Mouse (Mus musculus) olfactory bulb, adult 2 months (tissue): ENCODE measurements around the gene 9430038I01Rik. TPM values are rescaled to one million over a fixed set of nuclear protein-coding genes. Genes with fewer than 3 reads are reported as not detected.

Source experiments
- H3K27ac ChIP-seq: fragments of 200-500 bp; 2 replicates; pipeline ENCODE4 v1.5.1; 2012; ENCODE audit warnings: low read depth, low read length; ENCODE audit not compliant: insufficient read depth
- H3K4me1 ChIP-seq: fragments of 200-500 bp; 2 replicates; pipeline ENCODE4 v1.6.1; 2012; ENCODE audit warnings: low read length; ENCODE audit not compliant: control insufficient read depth, insufficient read depth
- H3K4me3 ChIP-seq: fragments of 200-500 bp; 2 replicates; pipeline ENCODE4 v1.5.1; 2012; ENCODE audit warnings: mild to moderate bottlenecking, low read depth, low read length, moderate library complexity; ENCODE audit not compliant: insufficient read depth
- CTCF ChIP-seq: fragments of 200-500 bp; IDR thresholded peaks from 2 replicates; pipeline ENCODE4 v1.5.1; 2012; ENCODE audit warnings: low read depth, mild to moderate bottlenecking, low read length, moderate library complexity; ENCODE audit not compliant: insufficient read depth
- POLR2A ChIP-seq: fragments of 200-500 bp; IDR thresholded peaks from 2 replicates; pipeline ENCODE4 v1.6.1; 2012; ENCODE audit warnings: mild to moderate bottlenecking, low read depth, low read length, moderate library complexity; ENCODE audit not compliant: insufficient read depth
- WGBS: fragments of 180-500 bp; shearing (Covaris S2); methylation state at CpG from one replicate; pipeline ENCODE4 v1.1.7; 2018; 5-methylcytosine and 5-hydroxymethylcytosine counted together
- polyA plus RNA-seq: library from polyadenylated mRNA; stranded (reverse); fragments of >200 nt; gene quantifications from 2 replicates; pipeline ENCODE4 v1.2.4, GENCODE M21; 2012; ENCODE audit warnings: low replicate concordance; ENCODE audit not compliant: missing spikeins, insufficient read depth, insufficient read length

Gene 9430038I01Rik
- polyA plus RNA-seq, 1 experiment: not detected

- H3K4me3 ChIP-seq: no peak overlapping the region
- no peak overlapping the region for H3K27ac ChIP-seq
- 72% methylated on average over 4 of the region's 4 CpGs for WGBS
- H3K4me1 ChIP-seq: no peaks in the 10 kb centered on the region
- TF ChIP-seq POLR2A (no peak), CTCF (no peak)
Measured at GRCm38 (mm10) chr7:137426693-137427092, 16.1 kb upstream of the 9430038I01Rik start.

GRCm38 (mm10) chr7:137421236-137421635 lies 10.7 kb upstream of the 9430038I01Rik start:
- H3K4me3 ChIP-seq: no peak overlapping the region
- 92% methylated on average over 4 of the region's 4 CpGs for WGBS
- TF ChIP-seq POLR2A: no peak

GRCm38 (mm10) chr7:137420550-137420949 lies 10.0 kb upstream of the 9430038I01Rik start:
- H3K4me1 ChIP-seq: no peaks in the 10 kb centered on the region
- no peak overlapping the region for H3K27ac ChIP-seq
- 90% methylated on average over 2 of the region's 2 CpGs for WGBS
- TF ChIP-seq POLR2A (no peak), CTCF (no peak)
- no peak overlapping the region for H3K4me3 ChIP-seq

More at GRCm38 (mm10) chr7:137421236-137421635, 10.7 kb upstream of the 9430038I01Rik start:
- H3K4me1 ChIP-seq: no peaks in the 10 kb centered on the region
- no peak overlapping the region for H3K27ac ChIP-seq

- Histone ChIP-seq H3K27ac (no peak overlapping the region), H3K4me1 (0 out of 2 replicates have a peak, but pooled peaks cover 2% of the 10 kb centered on the region), H3K4me3 (no peak overlapping the region)
- no peak for TF ChIP-seq CTCF
- TF ChIP-seq POLR2A: no peak
- WGBS: 76% methylated on average over 8 of the region's 8 CpGs
Measured at GRCm38 (mm10) chr7:137414710-137415109, 4.1 kb upstream of the 9430038I01Rik start.

GRCm38 (mm10) chr7:137407428-137408058 lies 3.0 kb downstream of the 9430038I01Rik start:
- TF ChIP-seq POLR2A (no peak), CTCF (no peak)
- 97% methylated on average over 1 of the region's 1 CpGs for WGBS
- Histone ChIP-seq H3K27ac (no peak overlapping the region), H3K4me3 (no peak overlapping the region), H3K4me1 (0 out of 2 replicates have a peak, but pooled peaks cover 2% of the 10 kb centered on the region)

- Histone ChIP-seq H3K27ac (no peak overlapping the region), H3K4me3 (no peak overlapping the region), H3K4me1 (no peaks in the 10 kb centered on the region)
- WGBS: 80% methylated on average over 2 of the region's 2 CpGs
- TF ChIP-seq CTCF: no peak
Measured at GRCm38 (mm10) chr7:137404146-137404545, 6.4 kb downstream of the 9430038I01Rik start.

- Histone ChIP-seq H3K4me1 (no peaks in the 10 kb centered on the region), H3K27ac (no peak overlapping the region), H3K4me3 (no peak overlapping the region)
- WGBS: 95% methylated on average over 4 of the region's 4 CpGs
- TF ChIP-seq POLR2A (no peak), CTCF (no peak)
Measured at GRCm38 (mm10) chr7:137398973-137399372, 11.6 kb downstream of the 9430038I01Rik start.

- Histone ChIP-seq H3K4me1 (no peaks in the 10 kb centered on the region), H3K4me3 (no peak overlapping the region), H3K27ac (no peak overlapping the region)
- 97% methylated on average over 8 of the region's 8 CpGs for WGBS
- TF ChIP-seq POLR2A (no peak), CTCF (no peak)
Measured at GRCm38 (mm10) chr7:137397361-137397910, 13.1 kb downstream of the 9430038I01Rik start.

- WGBS: 77% methylated on average over 4 of the region's 4 CpGs
- no peak overlapping the region for H3K4me3 ChIP-seq
- H3K27ac ChIP-seq: no peak overlapping the region
- no peak for TF ChIP-seq CTCF
- no peak for TF ChIP-seq POLR2A
- no peaks in the 10 kb centered on the region for H3K4me1 ChIP-seq
Measured at GRCm38 (mm10) chr7:137395421-137395820, 15.1 kb downstream of the 9430038I01Rik start.
